Mouse (Mus musculus): ENCODE measurements around the gene Uba2.

DNA sequence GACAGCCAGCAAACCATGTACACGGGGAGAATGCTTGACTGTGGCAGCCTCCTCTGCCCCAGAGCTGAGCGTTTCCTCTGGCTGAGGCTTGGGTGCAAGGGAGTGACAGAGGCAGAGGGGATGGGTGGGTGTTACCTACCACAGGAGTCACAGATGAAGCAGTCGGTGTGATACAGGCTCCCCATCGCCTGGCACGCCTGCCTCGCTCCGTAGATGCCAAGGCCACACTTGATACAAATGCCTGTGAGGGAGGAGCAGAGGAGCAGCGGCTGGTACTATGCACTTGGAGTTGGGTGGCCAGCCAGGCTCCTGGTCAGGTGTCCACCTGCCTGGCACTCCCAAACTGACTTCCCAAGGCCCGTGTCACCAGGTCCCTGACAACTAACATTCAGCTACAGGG is 44.1 kb downstream of the Uba2 start:
- TF ChIP-seq TAL1 (IDR thresholded peaks at IDR 0.05; ENCODE audit: low read length) = no peak
- TF ChIP-seq GATA1 (IDR thresholded peaks at IDR 0.05; ENCODE audit: low read length) = no peak

Data from erythroblast, embryonic 14.5 days (primary cell).